17 mouse cellular contexts compared by ENCODE assay signal in the genomic region with DNA sequence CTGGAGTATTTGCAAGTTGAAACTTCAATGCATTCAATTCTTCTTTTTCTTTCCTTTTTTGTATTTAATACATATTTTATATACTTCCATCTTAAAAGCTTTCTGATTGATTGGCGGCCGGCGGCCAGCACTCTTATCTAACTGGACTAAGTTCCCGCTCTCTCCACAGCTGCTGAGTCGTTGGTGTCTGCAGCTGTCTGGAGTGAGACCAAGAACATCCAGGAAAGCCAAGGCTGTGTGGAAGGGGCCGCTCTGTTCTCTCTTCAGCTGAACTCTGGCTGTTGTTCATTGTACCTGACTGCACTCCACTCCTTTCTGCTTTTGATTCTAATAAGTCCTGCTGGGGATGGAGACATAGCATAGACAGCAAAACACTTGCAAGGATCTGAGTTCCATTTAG.
DNase-seq lines count a peak whose midpoint lies in the region; ATAC-seq and TF ChIP-seq lines count a peak whose summit lies in the region.
"Had no signal": no experiment of that assay in that cellular context is flagged by ENCODE, and none has a peak within 500 bp of the region (broad histone marks: within the 10 kb centered on the region; RNA-seq: fewer than 3 reads in every experiment).

No protein-coding gene starts in this region.

- no peak overlapping the region for H3K4me2 ChIP-seq in intestine, embryonic 15.5 days (replicated peaks)
- no peak overlapping the region for H3K4me2 ChIP-seq in intestine, postnatal 0 days (replicated peaks; ENCODE audit: low read depth)
- H3K4me2 ChIP-seq in hindbrain, embryonic 12.5 days (replicated peaks): no peak overlapping the region
- H3K4me2 ChIP-seq in forebrain, postnatal 0 days (ENCODE audit: low read depth): no peak overlapping the region
- H3K4me2 ChIP-seq: heart, embryonic 15.5 days; liver, embryonic 15.5 days had no signal

- intact Hi-C loops in gastrocnemius, adult 2 months (cut with DNase I): no loop called here
- intact Hi-C loops in heart, postnatal 36 days (cut with DNase I): no loop called here

- H3K27me3 ChIP-seq in intestine, embryonic 15.5 days (replicated peaks): no peaks in the 10 kb centered on the region
- no peaks in the 10 kb centered on the region for H3K27me3 ChIP-seq in intestine, postnatal 0 days (replicated peaks; ENCODE audit: control insufficient read depth, insufficient read depth, low read length)
- H3K27me3 ChIP-seq in hindbrain, embryonic 12.5 days: no peaks in the 10 kb centered on the region
- H3K27me3 ChIP-seq in forebrain, postnatal 0 days (ENCODE audit: insufficient read depth, low read length): no peaks in the 10 kb centered on the region
- H3K27me3 ChIP-seq: heart, embryonic 15.5 days; liver, embryonic 15.5 days had no signal

- H3K4me1 ChIP-seq in intestine, embryonic 15.5 days (replicated peaks): no peaks in the 10 kb centered on the region
- 0 out of 2 replicates have a peak, but pooled peaks cover 6% of the 10 kb centered on the region for H3K4me1 ChIP-seq in intestine, postnatal 0 days (replicated peaks; ENCODE audit: control insufficient read depth, insufficient read depth, low read length)
- H3K4me1 ChIP-seq in hindbrain, embryonic 12.5 days: no peaks in the 10 kb centered on the region
- no peaks in the 10 kb centered on the region; the same call in 1 of the 2 replicates for H3K4me1 ChIP-seq in forebrain, postnatal 0 days (ENCODE audit: insufficient read depth)
- H3K4me1 ChIP-seq: liver, embryonic 15.5 days had no signal

- no peaks in the 10 kb centered on the region for H3K9me3 ChIP-seq in intestine, embryonic 15.5 days
- H3K9me3 ChIP-seq in intestine, postnatal 0 days (ENCODE audit: control insufficient read depth): no peaks in the 10 kb centered on the region
- H3K9me3 ChIP-seq in hindbrain, embryonic 12.5 days (replicated peaks): no peaks in the 10 kb centered on the region
- no peaks in the 10 kb centered on the region for H3K9me3 ChIP-seq in forebrain, postnatal 0 days (ENCODE audit: low read length)
- H3K9me3 ChIP-seq: heart, embryonic 15.5 days; liver, embryonic 15.5 days had no signal

- H3K27ac ChIP-seq in intestine, embryonic 15.5 days: no peak overlapping the region
- H3K27ac ChIP-seq in intestine, postnatal 0 days (ENCODE audit: low read depth, low read length): no peak overlapping the region
- H3K27ac ChIP-seq in gastrocnemius, adult 2 months: no peak overlapping the region
- H3K27ac ChIP-seq in hindbrain, embryonic 12.5 days: no peak overlapping the region
- no peak overlapping the region for H3K27ac ChIP-seq in forebrain, postnatal 0 days (ENCODE audit: low read depth, low read length)
- H3K27ac ChIP-seq: heart, embryonic 15.5 days; liver, embryonic 15.5 days had no signal

- 66% methylated on average over 6 of the region's 6 CpGs for WGBS in intestine, embryonic 15.5 days
- WGBS in intestine, postnatal 0 days: 55% methylated on average over 6 of the region's 6 CpGs
- 85% methylated on average over 6 of the region's 6 CpGs for WGBS in hindbrain, embryonic 12.5 days
- WGBS in forebrain, postnatal 0 days: 70% methylated on average over 6 of the region's 6 CpGs

- no peak for TF ChIP-seq CTCF in intestine, postnatal 0 days (IDR thresholded peaks at IDR 0.05; ENCODE audit: low read depth)
- no peak for TF ChIP-seq CTCF in gastrocnemius, adult 2 months (IDR thresholded peaks at IDR 0.05)
- no peak for TF ChIP-seq CTCF in forebrain, postnatal 0 days (IDR thresholded peaks at IDR 0.05; ENCODE audit: low read depth)

- 0 out of 2 replicates have a peak, but pooled peaks have one; percentile 46 for ATAC-seq in intestine, embryonic 15.5 days
- no peak for ATAC-seq in intestine, postnatal 0 days
- ATAC-seq in hindbrain, embryonic 12.5 days (ENCODE audit: low FRiP score): no peak
- no peak for ATAC-seq in forebrain, postnatal 0 days

- H3K36me3 ChIP-seq in intestine, embryonic 15.5 days: no peaks in the 10 kb centered on the region
- no peaks in the 10 kb centered on the region for H3K36me3 ChIP-seq in intestine, postnatal 0 days (ENCODE audit: control insufficient read depth, insufficient read depth)
- H3K36me3 ChIP-seq in hindbrain, embryonic 12.5 days: no peaks in the 10 kb centered on the region
- no peaks in the 10 kb centered on the region for H3K36me3 ChIP-seq in forebrain, postnatal 0 days (ENCODE audit: insufficient read depth)
- H3K36me3 ChIP-seq: heart, embryonic 15.5 days; liver, embryonic 15.5 days had no signal

- DNase-seq in 416B (ENCODE audit: low read depth): peak; percentile 24
- peak; percentile 51 for DNase-seq in gastrocnemius, adult 2 months
- DNase-seq in heart, postnatal 36 days: peak; percentile 44 to 49
- DNase-seq in neural tube, embryonic 10.5 days (ENCODE audit: extremely low spot score, low spot score): no peak
- DNase-seq in forebrain, postnatal 0 days: no peak
- DNase-seq: cerebellum, adult 2 months; kidney, postnatal 14 days; layer of hippocampus, adult 9-11 months; left cerebral cortex, postnatal 4 days; midbrain, embryonic 14.5 days; right cerebral cortex, postnatal 4 days; thymus, postnatal 14 days had no signal

- no peak overlapping the region for H3K4me3 ChIP-seq in intestine, embryonic 15.5 days (replicated peaks)
- H3K4me3 ChIP-seq in intestine, postnatal 0 days (ENCODE audit: low read depth, low read length): no peak overlapping the region
- no peak overlapping the region for H3K4me3 ChIP-seq in gastrocnemius, adult 2 months
- no peak overlapping the region for H3K4me3 ChIP-seq in hindbrain, embryonic 12.5 days
- no peak overlapping the region for H3K4me3 ChIP-seq in forebrain, postnatal 0 days (ENCODE audit: low read depth, low read length)
- H3K4me3 ChIP-seq: heart, embryonic 15.5 days; liver, embryonic 15.5 days had no signal

- no peak overlapping the region for H3K9ac ChIP-seq in intestine, embryonic 15.5 days
- no peak overlapping the region for H3K9ac ChIP-seq in intestine, postnatal 0 days (ENCODE audit: low read depth, low read length)
- H3K9ac ChIP-seq in hindbrain, embryonic 12.5 days: no peak overlapping the region
- no peak overlapping the region for H3K9ac ChIP-seq in forebrain, postnatal 0 days
- H3K9ac ChIP-seq: heart, embryonic 15.5 days; liver, embryonic 15.5 days had no signal

Comparison
In these comparisons a context has a peak if more than half of its experiments do, and no peak if none do; other contexts are left out.
1. DNase-seq: peak in 416B (single experiment), gastrocnemius, adult 2 months (single experiment) and heart, postnatal 36 days (2 of 2); none in neural tube, embryonic 10.5 days (single experiment) and forebrain, postnatal 0 days (single experiment).